Mouse (Mus musculus): ENCODE results near the gene Cd247. TPM values are rescaled to one million over a fixed set of nuclear protein-coding genes. Genes with fewer than 3 reads are reported as not detected.

The Cd247 gene
- polyA plus RNA-seq, 1 experiment, result not detected

DNA sequence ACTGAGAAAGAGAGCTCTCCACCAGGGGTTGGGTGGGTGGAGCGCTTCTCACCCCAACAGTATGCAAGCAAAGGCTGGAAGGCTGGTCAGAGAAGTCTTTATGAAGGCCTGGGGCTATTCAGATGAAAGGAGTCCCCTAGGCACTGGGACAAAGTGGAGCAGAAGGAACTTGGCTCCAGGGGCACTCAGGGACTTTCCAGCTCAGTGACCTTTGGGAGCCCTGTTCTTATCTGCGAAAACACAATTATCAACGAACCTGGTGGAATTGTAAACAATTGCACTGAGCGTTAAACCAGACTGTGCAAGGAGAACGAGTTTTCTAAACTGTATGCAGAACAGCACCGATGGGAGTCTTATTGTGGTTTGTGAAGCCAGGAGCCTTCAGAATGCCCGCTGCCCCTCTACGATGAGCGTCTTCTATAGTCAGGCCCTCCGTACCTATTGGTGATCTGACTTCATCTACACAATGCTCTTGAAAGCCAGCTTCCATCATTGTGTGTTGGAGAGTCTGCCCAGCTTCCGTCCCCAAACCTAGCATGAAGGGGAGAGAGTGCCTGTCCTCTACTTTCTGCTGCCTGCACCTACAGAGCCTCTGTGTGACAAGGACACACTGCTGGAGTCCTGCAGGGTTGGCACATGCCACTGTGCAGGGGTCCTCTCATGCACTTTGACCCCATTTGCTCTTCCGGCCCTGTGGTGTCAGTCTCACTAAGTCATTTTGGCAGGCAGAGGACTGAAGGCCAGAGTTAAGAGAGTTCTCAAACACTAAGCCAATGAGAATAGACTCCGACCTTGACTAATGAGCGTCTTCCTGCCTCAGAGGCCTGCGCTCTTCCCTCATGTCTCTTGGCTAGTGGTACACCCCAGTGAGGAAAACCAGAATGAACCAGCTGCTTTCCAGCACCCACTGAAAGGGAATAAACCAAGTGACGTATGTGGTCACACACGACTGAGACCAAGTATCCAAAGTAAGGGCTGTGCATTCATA, 61.3 kb downstream of the Cd247 start:
- no peaks in the 10 kb centered on the region for H3K79me2 ChIP-seq (ENCODE audit: control insufficient read depth, insufficient read depth)

DNA sequence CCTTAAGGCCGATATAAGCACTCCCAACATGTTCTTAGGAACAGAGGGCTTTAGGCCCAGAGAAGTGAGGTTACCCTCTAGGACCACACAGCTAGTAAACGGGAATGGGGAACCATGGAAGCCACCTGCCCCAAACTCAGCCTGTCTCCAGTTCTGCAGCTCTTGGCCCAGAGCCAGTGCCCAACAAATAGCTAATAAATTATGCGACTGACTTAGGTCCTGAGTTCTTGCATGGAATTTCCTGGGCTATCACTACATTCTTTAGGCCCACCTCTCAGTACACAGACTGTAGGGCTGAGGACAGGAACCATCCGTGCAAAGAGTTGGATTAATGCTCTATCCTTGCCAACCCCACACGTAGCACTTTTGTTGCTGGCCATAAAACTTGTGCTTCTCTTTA, 63.6 kb downstream of the Cd247 start:
- Histone ChIP-seq H3K4me3 (no peak overlapping the region), H3K27me3 (ENCODE audit: control insufficient read depth, insufficient read depth, insufficient read length) (no peaks in the 10 kb centered on the region), H3K4me2 (ENCODE audit: low read depth) (no peak overlapping the region), H3K36me3 (ENCODE audit: control insufficient read depth, insufficient read depth) (no peaks in the 10 kb centered on the region), H3K79me2 (ENCODE audit: control insufficient read depth, insufficient read depth) (no peaks in the 10 kb centered on the region), H3ac (ENCODE audit: control insufficient read depth, insufficient read length) (no peak overlapping the region)
- TF ChIP-seq POLR2AphosphoS2 (IDR thresholded peaks at IDR 0.05; ENCODE audit: insufficient read length, low read depth), result no peak
- no peak for TF ChIP-seq MYOG (IDR thresholded peaks at IDR 0.05; ENCODE audit: control insufficient read depth in 1 of 3, insufficient read depth in 1 of 3, insufficient read length in 2 of 3, low read depth in 2 of 3)
- no peak for TF ChIP-seq POLR2A (IDR thresholded peaks at IDR 0.05; ENCODE audit: insufficient read length, low read depth)
- TF ChIP-seq USF1 (IDR thresholded peaks at IDR 0.05; ENCODE audit: low read depth), result no peak
- no peak for TF ChIP-seq MYOD1 (IDR thresholded peaks at IDR 0.05; ENCODE audit: control insufficient read depth in 1 of 3, insufficient read length in 2 of 3, low read depth in 2 of 3)
- TF ChIP-seq CEBPB (IDR thresholded peaks at IDR 0.05; ENCODE audit: insufficient read depth, poor library complexity, severe bottlenecking), result no peak
- no peak for TF ChIP-seq MAX (IDR thresholded peaks at IDR 0.05; ENCODE audit: low read depth)
- no peak for TF ChIP-seq TCF3 (IDR thresholded peaks at IDR 0.05; ENCODE audit: insufficient read length, low read depth)
- no peak for TF ChIP-seq TCF12 (IDR thresholded peaks at IDR 0.05; ENCODE audit: insufficient read depth, poor library complexity, severe bottlenecking)

More for the DNA sequence above, 61.3 kb downstream of the Cd247 start:
- no peaks in the 10 kb centered on the region for H3K36me3 ChIP-seq (ENCODE audit: control insufficient read depth, insufficient read depth)
- H3K4me2 ChIP-seq (ENCODE audit: low read depth), result no peak overlapping the region
- H3ac ChIP-seq (ENCODE audit: control insufficient read depth, insufficient read length), result no peak overlapping the region
- no peak overlapping the region for H3K4me3 ChIP-seq
- H3K27me3 ChIP-seq (ENCODE audit: control insufficient read depth, insufficient read depth, insufficient read length), result no peaks in the 10 kb centered on the region
- no peak for TF ChIP-seq POLR2A (IDR thresholded peaks at IDR 0.05; ENCODE audit: insufficient read length, low read depth)
- no peak for TF ChIP-seq SRF (IDR thresholded peaks at IDR 0.05; ENCODE audit: control insufficient read depth, insufficient read length, low read depth)
- TF ChIP-seq CEBPB (IDR thresholded peaks at IDR 0.05; ENCODE audit: insufficient read depth, poor library complexity, severe bottlenecking), result no peak
- TF ChIP-seq REST (IDR thresholded peaks at IDR 0.05; ENCODE audit: insufficient read depth, insufficient read length), result no peak
- no peak for TF ChIP-seq MAX (IDR thresholded peaks at IDR 0.05; ENCODE audit: low read depth)
- TF ChIP-seq POLR2AphosphoS2 (IDR thresholded peaks at IDR 0.05; ENCODE audit: insufficient read length, low read depth), result no peak
- TF ChIP-seq E2F4 (IDR thresholded peaks at IDR 0.05; ENCODE audit: insufficient read depth), result no peak
- TF ChIP-seq TCF3 (IDR thresholded peaks at IDR 0.05; ENCODE audit: insufficient read length, low read depth), result no peak
- no peak for TF ChIP-seq TCF12 (IDR thresholded peaks at IDR 0.05; ENCODE audit: insufficient read depth, poor library complexity, severe bottlenecking)
- TF ChIP-seq MYOG (IDR thresholded peaks at IDR 0.05; ENCODE audit: control insufficient read depth in 1 of 3, insufficient read depth in 1 of 3, insufficient read length in 2 of 3, low read depth in 2 of 3), result no peak
- TF ChIP-seq USF1 (IDR thresholded peaks at IDR 0.05; ENCODE audit: low read depth), result no peak

DNA sequence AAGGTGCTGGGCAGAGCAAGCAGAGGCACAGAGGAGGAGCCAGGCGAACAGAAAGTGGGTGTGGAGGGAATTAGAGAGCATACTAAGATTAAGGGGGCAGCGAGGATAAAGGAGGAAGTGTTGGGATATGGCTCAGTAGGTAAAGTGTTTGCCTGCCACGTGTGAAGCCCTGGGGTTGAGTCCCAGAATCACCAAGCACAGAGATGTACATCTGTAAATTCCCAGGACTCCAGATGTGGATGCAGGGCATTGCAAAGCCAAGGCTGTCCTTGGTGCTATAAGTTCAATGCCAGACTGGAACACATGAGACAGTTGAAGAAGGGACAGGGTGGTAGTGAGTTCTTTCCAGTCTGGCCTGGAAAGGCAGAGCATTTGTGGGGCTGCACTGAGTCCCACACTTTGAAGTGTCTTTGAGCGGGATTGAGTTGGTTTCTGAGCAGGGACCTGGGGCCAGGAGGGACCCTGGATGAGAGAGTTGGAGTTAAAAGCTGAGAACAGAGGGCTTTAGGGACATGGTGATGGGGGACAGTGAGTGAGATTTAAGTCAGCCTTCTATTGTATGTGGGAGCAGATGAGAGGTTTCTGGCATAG, 64.7 kb downstream of the Cd247 start:
- H3ac ChIP-seq (ENCODE audit: control insufficient read depth, insufficient read length), result no peak overlapping the region
- H3K4me3 ChIP-seq, result no peak overlapping the region
- H3K4me2 ChIP-seq (ENCODE audit: low read depth), result no peak overlapping the region
- no peaks in the 10 kb centered on the region for H3K36me3 ChIP-seq (ENCODE audit: control insufficient read depth, insufficient read depth)
- TF ChIP-seq E2F4 (IDR thresholded peaks at IDR 0.05; ENCODE audit: insufficient read depth), result no peak
- TF ChIP-seq CEBPB (IDR thresholded peaks at IDR 0.05; ENCODE audit: insufficient read depth, poor library complexity, severe bottlenecking), result no peak
- TF ChIP-seq MAX (IDR thresholded peaks at IDR 0.05; ENCODE audit: low read depth), result no peak
- TF ChIP-seq TCF3 (IDR thresholded peaks at IDR 0.05; ENCODE audit: insufficient read length, low read depth), result no peak
- no peak for TF ChIP-seq MYOG (IDR thresholded peaks at IDR 0.05; ENCODE audit: control insufficient read depth in 1 of 3, insufficient read depth in 1 of 3, insufficient read length in 2 of 3, low read depth in 2 of 3)
- TF ChIP-seq SRF (IDR thresholded peaks at IDR 0.05; ENCODE audit: control insufficient read depth, insufficient read length, low read depth), result no peak
- no peak for TF ChIP-seq TCF12 (IDR thresholded peaks at IDR 0.05; ENCODE audit: insufficient read depth, poor library complexity, severe bottlenecking)
- no peak for TF ChIP-seq MYOD1 (IDR thresholded peaks at IDR 0.05; ENCODE audit: control insufficient read depth in 1 of 3, insufficient read length in 2 of 3, low read depth in 2 of 3)
- TF ChIP-seq POLR2AphosphoS2 (IDR thresholded peaks at IDR 0.05; ENCODE audit: insufficient read length, low read depth), result no peak
- TF ChIP-seq POLR2A (IDR thresholded peaks at IDR 0.05; ENCODE audit: insufficient read length, low read depth), result no peak
- no peak for TF ChIP-seq REST (IDR thresholded peaks at IDR 0.05; ENCODE audit: insufficient read depth, insufficient read length)
- TF ChIP-seq USF1 (IDR thresholded peaks at IDR 0.05; ENCODE audit: low read depth), result no peak
- H3K27me3 ChIP-seq (ENCODE audit: control insufficient read depth, insufficient read depth, insufficient read length), result no peaks in the 10 kb centered on the region
- H3K79me2 ChIP-seq (ENCODE audit: control insufficient read depth, insufficient read depth), result no peaks in the 10 kb centered on the region

DNA sequence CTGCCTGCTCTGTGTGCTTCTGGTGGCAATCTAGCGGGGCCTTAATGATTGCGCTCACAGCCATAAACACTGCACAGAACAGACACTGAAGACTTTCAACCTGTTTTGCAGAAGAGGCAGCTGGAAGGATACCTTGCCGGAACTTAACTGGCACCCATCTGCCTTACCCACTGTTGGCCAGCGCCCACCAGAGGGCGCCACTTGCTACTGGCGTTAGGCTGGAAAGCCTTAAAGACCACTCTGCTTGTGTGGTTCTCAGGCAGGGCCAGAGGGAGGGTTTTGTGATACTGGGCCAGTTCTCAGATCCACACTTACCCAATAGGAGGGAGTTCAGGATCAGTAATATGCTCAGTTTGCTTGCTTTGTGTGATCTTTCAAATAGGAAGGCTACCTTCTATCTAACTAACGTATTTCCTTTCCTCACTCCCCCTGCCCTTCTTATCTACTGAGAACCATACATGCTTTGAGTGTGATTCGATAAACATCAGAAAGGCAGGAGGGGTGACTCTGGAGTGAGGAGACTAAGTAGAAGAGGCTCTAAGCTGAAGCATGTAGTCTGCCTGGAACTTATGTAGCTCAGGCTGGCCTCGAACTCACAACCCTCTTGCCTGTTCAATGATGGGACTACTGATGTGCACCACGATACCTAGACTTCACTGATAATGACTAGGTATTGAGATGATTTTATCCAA, 65.4 kb downstream of the Cd247 start:
- Histone ChIP-seq H3K27me3 (ENCODE audit: control insufficient read depth, insufficient read depth, insufficient read length) (no peaks in the 10 kb centered on the region), H3K79me2 (ENCODE audit: control insufficient read depth, insufficient read depth) (no peaks in the 10 kb centered on the region), H3K36me3 (ENCODE audit: control insufficient read depth, insufficient read depth) (no peaks in the 10 kb centered on the region), H3K4me2 (ENCODE audit: low read depth) (no peak overlapping the region), H3ac (ENCODE audit: control insufficient read depth, insufficient read length) (no peak overlapping the region), H3K4me3 (no peak overlapping the region)
- TF ChIP-seq MYOG (IDR thresholded peaks at IDR 0.05; ENCODE audit: control insufficient read depth in 1 of 3, insufficient read depth in 1 of 3, insufficient read length in 2 of 3, low read depth in 2 of 3), result no peak
- TF ChIP-seq SRF (IDR thresholded peaks at IDR 0.05; ENCODE audit: control insufficient read depth, insufficient read length, low read depth), result no peak
- no peak for TF ChIP-seq E2F4 (IDR thresholded peaks at IDR 0.05; ENCODE audit: insufficient read depth)
- no peak for TF ChIP-seq TCF12 (IDR thresholded peaks at IDR 0.05; ENCODE audit: insufficient read depth, poor library complexity, severe bottlenecking)
- TF ChIP-seq TCF3 (IDR thresholded peaks at IDR 0.05; ENCODE audit: insufficient read length, low read depth), result no peak
- no peak for TF ChIP-seq POLR2A (IDR thresholded peaks at IDR 0.05; ENCODE audit: insufficient read length, low read depth)
- no peak for TF ChIP-seq CEBPB (IDR thresholded peaks at IDR 0.05; ENCODE audit: insufficient read depth, poor library complexity, severe bottlenecking)
- TF ChIP-seq POLR2AphosphoS2 (IDR thresholded peaks at IDR 0.05; ENCODE audit: insufficient read length, low read depth), result no peak
- no peak for TF ChIP-seq USF1 (IDR thresholded peaks at IDR 0.05; ENCODE audit: low read depth)
- TF ChIP-seq MAX (IDR thresholded peaks at IDR 0.05; ENCODE audit: low read depth), result no peak
- no peak for TF ChIP-seq REST (IDR thresholded peaks at IDR 0.05; ENCODE audit: insufficient read depth, insufficient read length)
